Mouse (Mus musculus) forebrain, embryonic 16.5 days (tissue): Measurements from ENCODE around the gene Asb18. TPM values are rescaled to one million over a fixed set of nuclear protein-coding genes. Genes with fewer than 3 reads are reported as not detected.

Source experiments
- ATAC-seq: fragments of 200-750 bp; cut with Nextera tagmentation; 2 replicates; pipeline ENCODE4 v1.8.0; 2017; ENCODE audit warnings: mild to moderate bottlenecking, moderate library complexity
- H3K27ac ChIP-seq: fragments of 300-500 bp; sonication (generic); 2 replicates; pipeline ENCODE4 v1.5.1; 2014; ENCODE audit warnings: low read length, control low read depth
- H3K27me3 ChIP-seq: fragments of 300-500 bp; sonication (generic); replicated peaks from 2 replicates; pipeline ENCODE4 v1.6.1; 2014; ENCODE audit warnings: low read length; ENCODE audit not compliant: control insufficient read depth, insufficient read depth
- H3K36me3 ChIP-seq: fragments of 300-500 bp; sonication (generic); 2 replicates; pipeline ENCODE4 v1.6.1; 2014; ENCODE audit not compliant: control insufficient read depth, insufficient read depth
- H3K4me1 ChIP-seq: fragments of 300-500 bp; sonication (generic); replicated peaks from 2 replicates; pipeline ENCODE4 v1.6.1; 2014; ENCODE audit warnings: low read length; ENCODE audit not compliant: control insufficient read depth, insufficient read depth
- H3K4me2 ChIP-seq: fragments of 300-500 bp; sonication (generic); 2 replicates; pipeline ENCODE4 v1.6.1; 2014; ENCODE audit warnings: mild to moderate bottlenecking, low read length, control low read depth
- H3K4me3 ChIP-seq: fragments of 300-500 bp; sonication (generic); replicated peaks from 2 replicates; pipeline ENCODE4 v1.5.1; 2014; ENCODE audit warnings: mild to moderate bottlenecking, low read length, control low read depth
- H3K9ac ChIP-seq: fragments of 300-500 bp; sonication (generic); replicated peaks from 2 replicates; pipeline ENCODE4 v1.6.1; 2014; ENCODE audit warnings: low read depth, low read length, control low read depth
- H3K9me3 ChIP-seq: fragments of 300-500 bp; sonication (generic); 2 replicates; pipeline ENCODE4 v1.6.1; 2016; ENCODE audit warnings: low read length; ENCODE audit not compliant: control insufficient read depth
- WGBS: fragments of 180-500 bp; shearing (Covaris S2); extraction: QIAGEN DNeasy Blood & Tissue Kit; methylation state at CpG from one replicate; pipeline ENCODE4 v1.1.7; 2014; 5-methylcytosine and 5-hydroxymethylcytosine counted together
- polyA plus RNA-seq: library from polyadenylated mRNA; unstranded; fragments of >200 nt; fragmentation: Nextera tagmentation; extraction: Ambion mirVana; gene quantifications from 2 replicates; pipeline ENCODE4 v1.2.1, GENCODE M21; 2015

Gene Asb18
- polyA plus RNA-seq, 1 experiment from 2014 or later, result 0.33 TPM

- Histone ChIP-seq H3K4me3 (peak overlapping the region; percentile 60), H3K9me3 (no peaks in the 10 kb centered on the region), H3K4me2 (peak overlapping the region; percentile 87), H3K4me1 (peaks cover 7% of the 10 kb centered on the region), H3K27ac (no peak overlapping the region), H3K27me3 (peaks cover 70% of the 10 kb centered on the region), H3K9ac (peak overlapping the region; percentile 71), H3K36me3 (no peaks in the 10 kb centered on the region)
- ATAC-seq, result peak; percentile 45
- WGBS, result 12% methylated on average over 9 of the region's 9 CpGs
Observed at GRCm38 (mm10) chr1:89967585-89967984, 46.9 kb downstream of the Asb18 start.

GRCm38 (mm10) chr1:89964426-89964825, 50.0 kb downstream of the Asb18 start:
- Histone ChIP-seq H3K27me3 (peaks cover 61% of the 10 kb centered on the region), H3K4me2 (no peak overlapping the region), H3K4me3 (no peak overlapping the region), H3K9ac (no peak overlapping the region), H3K27ac (no peak overlapping the region), H3K36me3 (no peaks in the 10 kb centered on the region), H3K9me3 (no peaks in the 10 kb centered on the region), H3K4me1 (peaks cover 13% of the 10 kb centered on the region)
- 67% methylated on average over 12 of the region's 12 CpGs for WGBS
- no peak for ATAC-seq

- no peaks in the 10 kb centered on the region for H3K9me3 ChIP-seq
- H3K27ac ChIP-seq, result no peak overlapping the region
- WGBS, result 98% methylated on average over 2 of the region's 2 CpGs
- H3K36me3 ChIP-seq, result no peaks in the 10 kb centered on the region
- H3K4me1 ChIP-seq, result peaks cover 9% of the 10 kb centered on the region
- H3K4me2 ChIP-seq, result no peak overlapping the region
- H3K4me3 ChIP-seq, result no peak overlapping the region
- ATAC-seq, result no peak
- no peak overlapping the region for H3K9ac ChIP-seq
- H3K27me3 ChIP-seq, result peaks cover 54% of the 10 kb centered on the region
Observed at GRCm38 (mm10) chr1:89963296-89963695, 51.2 kb downstream of the Asb18 start.

GRCm38 (mm10) chr1:89962092-89962491, 52.4 kb downstream of the Asb18 start:
- Histone ChIP-seq H3K27ac (no peak overlapping the region), H3K4me3 (no peak overlapping the region), H3K36me3 (no peaks in the 10 kb centered on the region), H3K9ac (no peak overlapping the region; the same call in 1 of the 2 replicates), H3K27me3 (peaks cover 43% of the 10 kb centered on the region), H3K9me3 (no peaks in the 10 kb centered on the region), H3K4me1 (peaks cover 9% of the 10 kb centered on the region), H3K4me2 (peak overlapping the region; percentile 14; the same call in 1 of the 2 replicates)
- peak; percentile 38 for ATAC-seq
- WGBS, result 3% methylated on average over 13 of the region's 13 CpGs

- no peak for ATAC-seq
- Histone ChIP-seq H3K9me3 (no peaks in the 10 kb centered on the region), H3K9ac (no peak overlapping the region), H3K27me3 (peaks cover 33% of the 10 kb centered on the region), H3K36me3 (no peaks in the 10 kb centered on the region), H3K4me2 (no peak overlapping the region), H3K4me3 (no peak overlapping the region), H3K27ac (no peak overlapping the region), H3K4me1 (peaks cover 9% of the 10 kb centered on the region)
- WGBS, result 90% methylated on average over 4 of the region's 4 CpGs
Observed at GRCm38 (mm10) chr1:89959393-89959792, 55.1 kb downstream of the Asb18 start.

GRCm38 (mm10) chr1:89943202-89943601, 71.3 kb downstream of the Asb18 start:
- Histone ChIP-seq H3K36me3 (no peaks in the 10 kb centered on the region), H3K9ac (no peak overlapping the region), H3K4me2 (no peak overlapping the region), H3K4me1 (peaks cover 10% of the 10 kb centered on the region), H3K4me3 (no peak overlapping the region), H3K27ac (no peak overlapping the region), H3K27me3 (peaks cover 75% of the 10 kb centered on the region), H3K9me3 (no peaks in the 10 kb centered on the region)
- 3% methylated on average over 16 of the region's 16 CpGs for WGBS
- peak; percentile 68 for ATAC-seq

- no peak overlapping the region for H3K9ac ChIP-seq
- H3K27me3 ChIP-seq, result peaks cover 75% of the 10 kb centered on the region
Observed at GRCm38 (mm10) chr1:89942395-89942976, 72.0 kb downstream of the Asb18 start.

GRCm38 (mm10) chr1:89941701-89942381, 72.6 kb downstream of the Asb18 start:
- Histone ChIP-seq H3K27ac (no peak overlapping the region), H3K36me3 (no peaks in the 10 kb centered on the region), H3K4me3 (peak overlapping the region; percentile 14), H3K4me1 (peaks cover 10% of the 10 kb centered on the region), H3K27me3 (peaks cover 75% of the 10 kb centered on the region), H3K4me2 (peak overlapping the region; percentile 30), H3K9me3 (no peaks in the 10 kb centered on the region), H3K9ac (no peak overlapping the region)
- WGBS, result under 1% methylated on average over 40 of the region's 40 CpGs
- peak; percentile 37; the same call in 1 of the 2 replicates for ATAC-seq

More at GRCm38 (mm10) chr1:89942395-89942976, 72.0 kb downstream of the Asb18 start:
- 2% methylated on average over 15 of the region's 15 CpGs for WGBS
- no peaks in the 10 kb centered on the region for H3K36me3 ChIP-seq
- H3K4me1 ChIP-seq, result peaks cover 10% of the 10 kb centered on the region
- H3K9me3 ChIP-seq, result no peaks in the 10 kb centered on the region
- peak overlapping the region; percentile 14 for H3K4me3 ChIP-seq
- no peak overlapping the region for H3K27ac ChIP-seq
- peak overlapping the region; percentile 30 for H3K4me2 ChIP-seq
- no peak for ATAC-seq

- no peak overlapping the region for H3K27ac ChIP-seq
- WGBS, result 6% methylated on average over 15 of the region's 15 CpGs
- H3K27me3 ChIP-seq, result peaks cover 79% of the 10 kb centered on the region
- peaks cover 10% of the 10 kb centered on the region for H3K4me1 ChIP-seq
- no peak overlapping the region for H3K4me2 ChIP-seq
- H3K4me3 ChIP-seq, result no peak overlapping the region
- no peaks in the 10 kb centered on the region for H3K36me3 ChIP-seq
- no peak overlapping the region for H3K9ac ChIP-seq
- no peak for ATAC-seq
- no peaks in the 10 kb centered on the region for H3K9me3 ChIP-seq
Observed at GRCm38 (mm10) chr1:89940961-89941524, 73.4 kb downstream of the Asb18 start.
